Mouse (Mus musculus) regulatory T cell (primary cell): ENCODE data around the gene Col23a1.

Experiments used
- in situ Hi-C: fragments of 300-600 bp; cut with MboI, MseI; formaldehyde crosslinking; loops from one replicate; pipeline ENCODE4 v1.15.1; 2025; ENCODE audit warnings: high pct_unique_total_duplicates

The Col23a1 gene

GRCm38 (mm10) chr11:51289564-51290041 is at the start of gene Col23a1:
Gene Col23a1 (plus strand): TSS chr11:51289920.
- in situ Hi-C loops = no loop called here

DNA sequence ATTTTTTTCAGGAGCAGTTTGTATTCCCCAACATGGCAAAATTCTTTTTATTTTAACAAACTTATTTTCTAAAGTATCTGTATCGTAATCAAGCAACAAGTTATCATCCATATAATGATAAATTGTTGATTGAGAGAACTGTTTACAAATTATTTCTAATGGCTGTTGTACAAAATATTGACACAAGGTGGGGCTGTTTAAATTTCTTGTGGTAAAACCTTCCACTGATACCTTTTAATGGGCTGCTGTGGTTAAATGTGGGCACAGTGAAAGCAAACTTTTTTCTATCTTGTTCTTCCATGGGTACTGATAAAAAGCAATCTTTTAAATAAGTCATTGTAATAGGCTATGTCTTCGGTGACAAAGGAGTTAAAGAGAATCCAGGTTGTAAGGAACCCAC is 46.8 kb upstream of the Col23a1 start:
- in situ Hi-C loops = no loop called here

DNA sequence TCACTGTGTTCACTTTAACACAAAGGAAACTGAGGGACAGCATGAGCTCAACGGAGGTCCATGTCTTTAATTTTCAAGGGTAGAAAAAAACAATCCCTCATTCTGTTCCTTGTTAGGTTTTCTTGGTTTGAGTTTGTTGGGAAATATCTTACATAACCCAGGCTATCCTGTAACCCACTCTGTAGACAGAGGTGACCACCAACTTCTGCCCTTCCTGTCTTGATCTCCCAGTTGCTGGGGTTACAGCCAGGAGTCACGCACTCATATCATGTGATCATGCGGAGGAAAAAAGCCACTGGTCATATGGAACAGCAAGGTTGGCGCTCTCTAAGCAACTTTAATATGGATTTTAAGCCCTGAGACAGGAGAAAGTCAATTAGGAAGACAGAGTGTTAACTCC is 32.7 kb upstream of the Col23a1 start:
- in situ Hi-C loops = no loop called here

DNA sequence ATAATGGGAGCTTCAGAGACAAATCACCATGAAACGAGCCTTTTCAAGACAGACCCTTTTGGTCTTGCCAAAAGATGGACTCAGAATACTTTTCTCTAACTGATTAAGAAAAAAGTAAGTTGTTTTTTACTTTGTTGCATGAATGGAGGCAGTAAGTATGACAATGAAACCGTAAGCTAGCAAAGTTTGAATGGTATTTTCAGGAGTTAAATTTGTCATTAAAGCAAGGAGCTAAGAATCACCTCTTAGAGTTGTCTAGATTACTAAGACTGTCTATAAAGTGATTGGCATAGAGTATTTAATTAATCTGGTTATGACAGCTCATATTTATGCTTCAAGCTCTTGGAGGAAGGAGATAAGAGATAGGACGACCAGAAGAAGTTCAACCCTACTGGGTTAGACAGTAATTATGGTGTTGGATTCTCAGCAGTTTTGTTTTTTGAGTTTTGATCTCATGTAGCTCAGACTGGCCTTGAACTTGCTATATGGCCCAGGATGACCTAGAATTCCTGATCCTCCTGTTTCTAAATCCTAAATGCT is 28.0 kb upstream of the Col23a1 start, which contains the start of gene Clk4:
Gene Clk4 (plus strand): TSS at position 51 of the 540 bp plus-strand sequence.
- in situ Hi-C loops = loop anchor here (10.0 kb wide), 1 partner anchor 347 kb away; the partner anchor contains the start of gene Zfp2

- in situ Hi-C loops = loop anchor here (10.0 kb wide), 1 partner anchor 348 kb away; the partner anchor contains the start of gene Zfp2
These were observed 27.1 kb upstream of the Col23a1 start, which contains the start of gene BC049762 for GRCm38 (mm10) chr11:51262342-51263285. Gene BC049762 (minus strand): TSS chr11:51263046.

DNA sequence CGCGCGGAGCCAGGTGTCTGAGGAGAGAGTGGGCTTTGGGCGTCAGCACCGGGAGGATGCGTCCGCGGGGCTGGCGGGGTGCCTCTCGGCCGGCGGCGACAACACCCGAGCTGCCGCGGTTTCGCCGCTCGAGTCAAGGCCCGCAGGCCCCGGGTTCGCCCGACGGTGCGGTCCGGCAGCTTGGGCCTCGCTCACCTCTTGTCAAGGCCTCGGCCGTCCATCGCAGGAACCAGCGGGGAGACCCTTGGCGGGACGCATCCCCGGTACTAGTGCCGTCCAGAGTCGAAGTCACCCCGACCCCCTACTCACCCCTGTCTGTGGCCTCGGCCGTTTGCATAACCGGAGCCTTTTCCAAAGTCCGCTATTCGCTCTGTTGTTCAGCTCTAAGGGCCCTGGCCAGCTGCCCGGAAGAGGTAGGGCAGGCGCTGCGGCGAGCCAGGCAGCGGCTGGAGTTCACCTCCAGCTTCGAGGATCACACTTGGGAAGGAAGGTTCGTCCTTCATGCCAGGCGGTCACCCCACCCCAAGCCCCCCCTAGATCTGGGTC is 26.4 kb upstream of the Col23a1 start:
- in situ Hi-C loops = loop anchor here (10.0 kb wide), 1 partner anchor 349 kb away; the partner anchor contains the start of gene Zfp2

- in situ Hi-C loops = loop anchor here (10.0 kb wide), 1 partner anchor 350 kb away; the partner anchor contains the start of gene Zfp2
These were observed 25.4 kb upstream of the Col23a1 start for GRCm38 (mm10) chr11:51264352-51264751.

- in situ Hi-C loops = loop anchor here (10.0 kb wide), 1 partner anchor 351 kb away; the partner anchor contains the start of gene Zfp2
These were observed 24.4 kb upstream of the Col23a1 start for GRCm38 (mm10) chr11:51265326-51265725.

DNA sequence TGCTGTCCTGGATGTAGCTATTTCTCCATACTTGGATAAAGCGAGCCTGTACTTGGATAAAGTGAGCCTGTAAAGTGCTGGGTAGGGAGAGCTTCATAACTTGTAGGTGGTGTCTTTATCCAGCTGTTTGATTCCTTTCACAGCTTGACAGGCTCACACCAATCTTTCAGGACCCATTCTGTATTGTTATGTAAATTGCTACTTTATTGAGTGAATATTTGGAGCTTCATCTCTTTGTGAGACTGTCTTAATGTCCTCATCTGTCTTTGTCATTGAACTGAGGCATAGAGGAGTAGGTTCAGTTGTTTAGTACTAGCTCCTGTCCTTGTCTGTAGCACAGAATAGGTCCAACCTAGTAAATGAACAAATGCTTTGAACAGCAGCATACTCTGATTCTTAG is 15.3 kb upstream of the Col23a1 start:
- in situ Hi-C loops = no loop called here

DNA sequence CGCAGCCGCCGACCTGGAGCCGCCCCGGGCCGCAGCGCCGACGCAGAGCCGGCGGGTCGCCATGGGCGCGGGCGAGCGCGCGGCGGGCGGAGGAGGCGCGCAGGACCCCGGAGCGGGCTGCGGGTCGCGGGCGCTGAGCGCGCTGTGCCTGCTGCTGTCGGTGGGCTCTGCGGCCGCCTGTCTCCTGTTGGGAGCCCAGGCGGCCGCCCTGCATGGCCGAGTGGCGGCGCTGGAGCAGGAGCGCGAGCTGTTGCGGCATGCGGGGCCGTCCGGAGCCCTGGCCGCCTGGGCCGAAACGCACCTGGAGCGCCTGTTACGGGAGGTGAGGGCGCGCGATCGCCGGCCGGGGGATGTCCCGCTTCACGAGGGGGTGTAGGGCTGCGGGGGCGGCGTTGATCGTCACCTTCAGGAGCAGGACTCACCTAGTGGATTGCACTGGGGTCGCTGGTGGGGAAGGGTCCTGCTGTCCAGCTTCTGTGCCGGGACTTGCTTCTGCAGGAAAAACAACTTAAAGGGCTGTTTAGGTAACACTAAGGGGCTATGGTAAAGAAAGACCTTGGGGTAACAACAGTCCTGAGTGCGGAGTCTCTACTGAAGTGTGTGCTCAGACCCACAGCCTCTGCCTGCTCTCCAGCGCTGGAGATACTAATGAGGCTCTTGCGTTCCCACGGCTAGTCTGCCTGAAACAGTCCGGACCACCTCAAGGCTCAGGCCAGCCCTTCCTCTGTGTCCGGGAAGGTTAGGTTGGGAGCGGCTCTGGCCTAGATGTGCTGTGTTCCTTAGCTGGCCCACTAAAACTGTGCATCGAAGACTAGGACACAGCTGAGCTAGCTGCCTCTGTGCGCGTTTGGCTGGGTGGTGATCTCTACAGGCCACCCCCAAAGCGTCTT is 591 bp downstream of the Col23a1 start:
- in situ Hi-C loops = no loop called here

- in situ Hi-C loops = no loop called here
These were observed 4.3 kb downstream of the Col23a1 start for GRCm38 (mm10) chr11:51293956-51294530.

- in situ Hi-C loops = no loop called here
These were observed 6.0 kb downstream of the Col23a1 start for GRCm38 (mm10) chr11:51295742-51296141.

DNA sequence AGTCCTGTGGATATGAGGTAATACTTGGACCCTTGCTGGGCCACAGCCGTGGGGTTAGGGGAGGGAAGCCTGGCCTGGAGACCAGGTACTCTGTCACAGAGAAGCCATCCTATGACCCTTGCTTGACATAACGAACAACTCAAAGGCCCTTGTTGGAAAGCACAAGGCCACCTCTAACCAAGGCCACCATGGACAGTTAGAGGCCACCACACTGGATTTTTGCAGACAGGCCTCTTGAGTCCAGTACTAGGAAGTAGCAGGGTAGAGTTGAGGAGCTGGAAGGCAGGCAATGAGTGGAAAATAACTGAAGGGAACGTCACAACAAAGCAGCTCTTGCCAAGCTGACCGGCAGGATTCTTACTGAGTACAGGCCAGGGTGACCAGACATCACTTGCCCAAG is 9.0 kb downstream of the Col23a1 start:
- in situ Hi-C loops = no loop called here

GRCm38 (mm10) chr11:51302396-51302795 is 12.7 kb downstream of the Col23a1 start:
- in situ Hi-C loops = loop anchor here (5.0 kb wide), 1 partner anchor 245 kb away; no protein-coding TSS in a partner anchor

DNA sequence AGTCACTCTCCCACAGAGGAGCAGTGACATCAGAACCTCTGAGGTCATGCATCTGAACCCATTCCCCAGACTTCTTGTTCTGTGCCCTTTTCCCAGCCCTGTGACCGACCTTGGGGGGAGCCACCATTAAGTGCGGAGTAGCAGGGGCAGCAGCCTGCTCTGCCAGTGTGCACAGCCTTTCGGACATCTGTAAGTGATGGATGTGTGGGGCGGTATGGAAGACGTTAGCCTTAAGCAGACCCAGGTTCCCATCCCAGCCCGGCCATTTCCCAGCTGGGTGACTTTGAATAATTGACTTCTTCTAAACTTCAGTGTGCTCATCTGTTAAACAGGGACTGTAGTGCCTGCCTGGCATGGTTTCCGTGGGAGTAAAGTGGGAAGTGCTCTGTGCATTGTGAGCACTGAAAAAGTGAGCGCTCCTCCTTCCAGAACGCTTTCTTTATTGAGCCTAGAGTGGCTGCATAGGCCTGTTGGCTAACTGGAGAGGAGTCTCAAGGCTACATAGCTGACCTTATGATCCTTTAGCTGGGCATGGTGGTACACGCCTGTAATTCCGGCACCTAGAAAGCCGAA is 14.3 kb downstream of the Col23a1 start:
- in situ Hi-C loops = loop anchor here (5.0 kb wide), 1 partner anchor 243 kb away; no protein-coding TSS in a partner anchor

- in situ Hi-C loops = no loop called here
These were observed 18.6 kb downstream of the Col23a1 start for GRCm38 (mm10) chr11:51308306-51308705.

- in situ Hi-C loops = no loop called here
These were observed 22.1 kb downstream of the Col23a1 start for GRCm38 (mm10) chr11:51311846-51312245.

- in situ Hi-C loops = no loop called here
These were observed 26.5 kb downstream of the Col23a1 start for GRCm38 (mm10) chr11:51315991-51316810.

DNA sequence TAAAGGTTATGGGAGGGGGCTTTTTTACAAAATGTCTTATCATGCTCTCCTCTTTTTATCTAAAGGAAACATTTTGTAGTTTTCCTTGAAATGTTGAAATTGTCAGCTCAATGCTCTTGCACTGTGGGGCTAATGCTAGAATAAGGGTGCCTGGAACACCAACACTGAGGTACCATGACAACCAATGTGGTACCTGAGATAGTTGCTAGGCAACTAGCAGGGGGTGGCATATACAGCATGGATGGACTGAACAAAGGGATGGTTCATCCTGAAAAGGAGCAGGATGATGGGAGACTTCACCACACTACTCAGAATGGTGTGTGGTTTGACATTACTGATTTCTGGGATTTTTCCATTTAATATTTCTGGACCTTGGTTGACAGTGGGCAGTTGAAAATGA is 30.9 kb downstream of the Col23a1 start:
- in situ Hi-C loops = no loop called here
